Mouse (Mus musculus): Measurements from ENCODE around the gene Copb2. TPM values are rescaled to one million over a fixed set of nuclear protein-coding genes. Genes with fewer than 3 reads are reported as not detected.

Gene Copb2
- total and polyA plus RNA-seq, 3 experiments, result 84.4 to 97.7 (median 93.3) TPM

DNA sequence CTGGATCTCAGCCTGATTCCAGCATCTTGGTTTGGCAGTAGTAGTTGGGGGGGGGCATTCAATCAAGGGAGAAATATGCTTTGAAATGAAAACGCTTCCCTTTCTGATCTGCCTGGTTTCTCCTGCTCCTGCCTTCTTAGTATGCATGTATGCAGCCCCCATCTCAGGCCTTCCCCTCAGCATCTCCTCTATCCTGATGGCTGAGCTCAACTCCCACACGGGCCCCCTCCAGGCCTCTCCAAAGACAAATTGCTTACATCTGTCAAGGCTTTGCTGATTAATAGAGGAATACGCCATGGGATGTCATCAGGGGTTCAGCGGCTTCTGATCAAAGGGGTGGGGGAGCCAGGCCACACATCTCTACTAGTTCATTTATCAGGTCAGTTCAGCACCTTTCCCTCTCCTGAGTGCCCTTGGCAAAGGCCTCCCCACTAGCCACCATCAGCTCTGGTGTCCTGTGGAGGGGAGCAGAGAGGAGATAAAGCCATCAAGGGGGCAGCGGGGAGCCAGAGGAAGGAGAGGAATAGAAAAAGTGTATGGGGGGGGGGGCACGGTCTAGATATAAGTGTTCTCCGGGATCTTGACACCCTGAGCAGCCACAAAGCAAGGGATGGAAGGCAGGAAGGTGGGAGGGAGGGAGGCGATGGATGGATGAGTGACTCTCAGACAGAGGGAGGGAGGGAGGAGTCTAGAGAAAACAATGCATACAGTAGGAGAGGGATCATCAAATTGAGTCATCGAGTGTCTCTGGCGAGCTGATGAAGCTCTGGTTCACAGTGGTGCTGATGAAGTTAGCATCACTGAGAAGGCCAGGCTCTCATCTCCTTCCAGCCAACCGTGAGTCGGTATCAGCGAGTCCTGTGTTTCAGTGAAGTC lies 70.0 kb downstream of the Copb2 start (continued):
- TF ChIP-seq NRF1 (IDR thresholded peaks at IDR 0.05; ENCODE audit: insufficient read depth, low read depth, low read length, poor library complexity, severe bottlenecking), result no peak
- TF ChIP-seq MXI1 (IDR thresholded peaks at IDR 0.05; ENCODE audit: low read depth, low read length), result no peak

Other genes starting within 250 kb of the Copb2 start
- 0.08 TPM in 1 of 2 replicates, not detected in the other for gene Rbp1, start 140.8 kb upstream of the Copb2 start, total RNA-seq (2012; rRNA removed)
- under 1 TPM in 1 of 2 experiments, not detected in 1; 0.21 TPM for gene Rbp1, start 140.8 kb upstream of the Copb2 start, polyA plus RNA-seq (2012; ENCODE audit: insufficient read depth in 1 of 2, insufficient read length in 2 of 2, low read depth in 1 of 2, low replicate concordance in 2 of 2, missing spikeins in 1 of 2)
- not detected in 2 replicates for gene Rbp2, start 77.6 kb upstream of the Copb2 start, total RNA-seq (2012; rRNA removed)
- under 1 TPM in 1 of 2 experiments, not detected in 1; 0.11 TPM for gene Rbp2, start 77.6 kb upstream of the Copb2 start, polyA plus RNA-seq (2012; ENCODE audit: insufficient read depth in 1 of 2, insufficient read length in 2 of 2, low read depth in 1 of 2, low replicate concordance in 2 of 2, missing spikeins in 1 of 2)
- gene Mrps22, start 37.9 kb downstream of the Copb2 start, total RNA-seq (2012; rRNA removed), result 124 and 129 TPM in 2 replicates
- 100 to 1,000 TPM in 1 of 2 experiments, 10 to 100 TPM in 1; 75.0 to 165 TPM for gene Mrps22, start 37.9 kb downstream of the Copb2 start, polyA plus RNA-seq (2012; ENCODE audit: insufficient read depth in 1 of 2, insufficient read length in 2 of 2, low read depth in 1 of 2, low replicate concordance in 2 of 2, missing spikeins in 1 of 2)

Data from MEL (cell line).